Mouse (Mus musculus) lung, adult 2 months (tissue): ENCODE results near the gene Sun2.

Experiments used
- CTCF ChIP-seq: fragments of 200-500 bp; IDR thresholded peaks from 2 replicates; pipeline ENCODE4 v1.5.1; 2011; ENCODE audit warnings: mild to moderate bottlenecking, low read length, control low read depth; ENCODE audit not compliant: insufficient read depth
- POLR2A ChIP-seq: fragments of 200-500 bp; IDR thresholded peaks from 2 replicates; pipeline ENCODE4 v1.6.1; 2011; ENCODE audit warnings: low read depth, mild to moderate bottlenecking, control low read depth, low read length, borderline replicate concordance; ENCODE audit errors: extremely low read depth

DNA sequence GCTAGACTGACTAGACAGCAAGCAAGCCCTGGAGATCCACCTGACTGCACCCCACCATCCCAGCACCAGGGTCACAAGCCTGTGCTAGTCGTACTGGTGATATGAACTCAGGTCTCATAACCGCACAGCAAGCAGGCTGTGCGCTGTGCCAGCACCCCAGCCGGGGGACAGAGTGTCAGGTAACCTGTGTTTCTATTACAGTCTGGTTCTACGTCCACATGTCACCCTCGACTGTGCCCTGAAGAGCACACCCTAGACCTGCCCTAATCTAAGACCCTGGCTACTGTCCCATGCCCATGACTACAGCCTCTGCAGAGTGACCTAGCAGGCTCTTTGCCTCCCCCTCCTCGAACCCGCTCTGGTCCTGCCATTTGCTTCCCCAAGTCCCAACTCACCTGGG, 9.1 kb downstream of the Sun2 start:
- TF ChIP-seq POLR2A = no peak
- TF ChIP-seq CTCF = no peak
